Mouse (Mus musculus): ENCODE measurements around the gene Abr. TPM values are rescaled to one million over a fixed set of nuclear protein-coding genes. Genes with fewer than 3 reads are reported as not detected.
A peak's percentile ranks its signal among the peaks of the same experiment; 100 is the strongest.

The Abr gene
- polyA plus RNA-seq, 1 experiment from 2014 or later: 25.8 TPM

DNA sequence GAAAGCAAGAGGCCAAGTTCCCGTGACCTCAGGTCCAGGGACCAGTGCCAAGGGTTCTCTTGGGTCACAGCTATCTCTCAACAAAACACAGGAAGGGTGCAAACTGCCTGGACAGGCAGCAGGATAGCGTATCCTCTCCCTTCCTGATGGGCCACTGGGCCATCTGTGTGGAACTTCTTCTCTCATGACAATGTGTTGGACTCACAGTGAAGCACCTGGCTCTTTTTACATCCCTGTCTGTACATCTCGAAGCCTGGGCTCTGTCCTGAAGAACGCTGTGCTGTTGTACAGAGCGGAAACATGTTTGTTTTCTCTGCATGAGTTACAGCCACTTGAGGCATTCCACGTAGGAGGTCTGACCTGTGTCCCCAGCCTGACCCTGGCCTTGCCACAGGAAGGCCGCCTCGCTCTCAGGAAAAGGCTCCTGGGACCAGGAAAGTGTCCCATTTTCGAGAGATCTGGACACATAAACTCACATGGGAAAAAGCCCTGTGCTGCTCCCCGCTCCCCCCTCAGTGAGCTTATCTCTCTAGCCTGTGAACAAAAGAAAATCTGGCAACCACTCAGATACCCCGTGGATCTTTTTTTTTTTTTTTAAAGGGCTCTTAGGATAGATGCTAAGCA lies 242.1 kb downstream of the Abr start:
- ATAC-seq (ENCODE audit: insufficient number of reproducible peaks, insufficient read depth, low FRiP score, low read depth): peak; percentile 52; the same call in 1 of the 2 replicates
- Histone ChIP-seq H3K27me3 (ENCODE audit: control insufficient read depth, insufficient read depth, low read length) (no peaks in the 10 kb centered on the region), H3K36me3 (ENCODE audit: control insufficient read depth, insufficient read depth, low read length) (no peaks in the 10 kb centered on the region), H3K27ac (replicated peaks in 1 of 2; ENCODE audit: control insufficient read depth in 1 of 2, insufficient read depth in 1 of 2, low read depth in 2 of 2, low read length in 2 of 2) (peak overlapping the region; percentile 68 to 70), H3K4me1 (ENCODE audit: control insufficient read depth in 2 of 2, insufficient read depth in 2 of 2, low read length in 2 of 2) (peaks cover 17 to 32% of the 10 kb centered on the region in 2 experiments), H3K4me3 (ENCODE audit: control insufficient read depth in 1 of 2, insufficient read depth in 1 of 2, low read depth in 1 of 2, low read length in 2 of 2) (no peak overlapping the region), H3K4me2 (ENCODE audit: low read length) (peak overlapping the region; percentile 21; the same call in 1 of the 2 replicates), H3K9ac (ENCODE audit: low read length) (peak overlapping the region; percentile 36; the same call in 1 of the 2 replicates), H3K9me3 (ENCODE audit: control insufficient read depth, low read length) (no peaks in the 10 kb centered on the region)
- 21% methylated on average over 11 of the region's 11 CpGs for WGBS

GRCm38 (mm10) chr11:76376425-76376824 lies 245.7 kb downstream of the Abr start:
- H3K4me1 ChIP-seq (ENCODE audit: control insufficient read depth in 2 of 2, insufficient read depth in 2 of 2, low read length in 2 of 2): peaks cover 43 to 61% of the 10 kb centered on the region in 2 experiments
- H3K36me3 ChIP-seq (ENCODE audit: control insufficient read depth, insufficient read depth, low read length): no peaks in the 10 kb centered on the region
- H3K4me2 ChIP-seq (ENCODE audit: low read length): no peak overlapping the region
- H3K9ac ChIP-seq (ENCODE audit: low read length): no peak overlapping the region
- no peak overlapping the region for H3K4me3 ChIP-seq (ENCODE audit: control insufficient read depth in 1 of 2, insufficient read depth in 1 of 2, low read depth in 1 of 2, low read length in 2 of 2)
- WGBS: 94% methylated on average over 3 of the region's 3 CpGs
- no peak for ATAC-seq (ENCODE audit: insufficient number of reproducible peaks, insufficient read depth, low FRiP score, low read depth)
- no peak overlapping the region for H3K27ac ChIP-seq (replicated peaks in 1 of 2; ENCODE audit: control insufficient read depth in 1 of 2, insufficient read depth in 1 of 2, low read depth in 2 of 2, low read length in 2 of 2)
- H3K9me3 ChIP-seq (ENCODE audit: control insufficient read depth, low read length): no peaks in the 10 kb centered on the region
- no peaks in the 10 kb centered on the region for H3K27me3 ChIP-seq (ENCODE audit: control insufficient read depth, insufficient read depth, low read length)

DNA sequence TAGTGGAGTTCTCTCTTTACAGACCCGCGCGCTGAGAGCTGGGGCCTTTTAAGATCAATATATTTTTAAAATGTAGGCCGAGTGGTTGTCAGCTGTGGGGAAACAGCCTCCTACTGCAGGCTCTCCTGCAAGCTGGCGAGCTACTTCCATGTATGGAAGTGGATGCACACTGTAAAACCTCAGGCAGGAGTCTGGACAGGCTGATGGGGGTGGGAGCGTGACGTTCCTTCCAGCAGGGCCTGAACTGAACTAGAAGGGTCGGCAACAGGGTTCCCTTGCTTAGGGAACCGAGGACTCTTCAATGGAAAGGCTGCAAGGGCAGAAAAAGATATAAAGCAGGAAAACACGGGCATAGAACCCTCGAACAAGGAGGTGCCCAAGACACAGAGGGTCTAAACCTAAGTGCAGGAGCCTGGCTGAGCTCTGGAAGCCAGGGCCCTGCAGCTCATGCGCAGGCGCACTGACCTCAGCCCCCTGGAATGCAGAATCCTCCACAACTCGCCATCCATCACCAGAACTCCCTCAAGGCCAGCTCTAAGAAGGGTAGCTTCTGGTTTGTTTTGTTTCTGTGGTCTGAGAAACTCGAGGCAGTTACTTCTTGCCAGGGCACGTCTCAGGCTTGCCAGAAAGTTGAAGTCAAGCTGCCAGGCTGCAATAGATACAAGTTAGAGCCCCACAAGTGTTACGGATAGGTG lies 247.5 kb downstream of the Abr start:
- Histone ChIP-seq H3K4me2 (ENCODE audit: low read length) (peak overlapping the region; percentile 51), H3K27me3 (ENCODE audit: control insufficient read depth, insufficient read depth, low read length) (no peaks in the 10 kb centered on the region), H3K4me3 (ENCODE audit: control insufficient read depth in 1 of 2, insufficient read depth in 1 of 2, low read depth in 1 of 2, low read length in 2 of 2) (no peak overlapping the region), H3K4me1 (ENCODE audit: control insufficient read depth in 2 of 2, insufficient read depth in 2 of 2, low read length in 2 of 2) (peaks cover 39 to 47% of the 10 kb centered on the region in 2 experiments), H3K9ac (ENCODE audit: low read length) (peak overlapping the region; percentile 54), H3K36me3 (ENCODE audit: control insufficient read depth, insufficient read depth, low read length) (no peaks in the 10 kb centered on the region), H3K27ac (replicated peaks in 1 of 2; ENCODE audit: control insufficient read depth in 1 of 2, insufficient read depth in 1 of 2, low read depth in 2 of 2, low read length in 2 of 2) (peak overlapping the region; percentile 94 to 99), H3K9me3 (ENCODE audit: control insufficient read depth, low read length) (no peaks in the 10 kb centered on the region)
- WGBS: 10% methylated on average over 17 of the region's 17 CpGs
- ATAC-seq (ENCODE audit: insufficient number of reproducible peaks, insufficient read depth, low FRiP score, low read depth): peak; percentile 82

- peaks cover 39 to 44% of the 10 kb centered on the region in 2 experiments for H3K4me1 ChIP-seq (ENCODE audit: control insufficient read depth in 2 of 2, insufficient read depth in 2 of 2, low read length in 2 of 2)
- no peak overlapping the region for H3K4me3 ChIP-seq (ENCODE audit: control insufficient read depth in 1 of 2, insufficient read depth in 1 of 2, low read depth in 1 of 2, low read length in 2 of 2)
- H3K27ac ChIP-seq (replicated peaks in 1 of 2; ENCODE audit: control insufficient read depth in 1 of 2, insufficient read depth in 1 of 2, low read depth in 2 of 2, low read length in 2 of 2): peak overlapping the region; percentile 42; a peak in 2 of 4 replicates
- H3K9me3 ChIP-seq (ENCODE audit: control insufficient read depth, low read length): no peaks in the 10 kb centered on the region
- no peaks in the 10 kb centered on the region for H3K27me3 ChIP-seq (ENCODE audit: control insufficient read depth, insufficient read depth, low read length)
- ATAC-seq (ENCODE audit: insufficient number of reproducible peaks, insufficient read depth, low FRiP score, low read depth): no peak
- H3K36me3 ChIP-seq (ENCODE audit: control insufficient read depth, insufficient read depth, low read length): no peaks in the 10 kb centered on the region
- no peak overlapping the region for H3K9ac ChIP-seq (ENCODE audit: low read length)
- WGBS: 35% methylated on average over 6 of the region's 6 CpGs
- no peak overlapping the region for H3K4me2 ChIP-seq (ENCODE audit: low read length)
These were observed 249.6 kb downstream of the Abr start for GRCm38 (mm10) chr11:76372534-76372933.

DNA sequence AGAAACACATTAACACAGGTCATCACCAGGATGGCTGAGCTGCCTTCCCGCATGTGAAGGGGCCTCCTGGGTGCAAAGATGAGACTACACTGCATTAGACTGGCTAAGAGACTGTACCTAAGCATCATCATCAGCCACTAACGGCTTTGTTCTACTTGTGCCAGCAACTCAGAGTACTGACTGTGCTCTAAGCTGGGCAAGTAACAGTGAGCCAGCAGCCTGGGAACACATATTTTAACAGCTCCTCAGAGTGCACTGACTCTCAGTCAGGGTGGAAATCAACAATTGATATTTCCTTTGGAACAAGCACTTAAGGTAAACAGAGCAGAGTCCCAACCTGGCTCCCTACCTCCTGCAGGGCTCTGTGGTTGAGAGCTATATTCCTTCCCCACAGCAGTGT lies 250.0 kb downstream of the Abr start:
- Histone ChIP-seq H3K4me2 (ENCODE audit: low read length) (no peak overlapping the region), H3K4me1 (ENCODE audit: control insufficient read depth in 2 of 2, insufficient read depth in 2 of 2, low read length in 2 of 2) (peaks cover 39 to 44% of the 10 kb centered on the region in 2 experiments), H3K4me3 (ENCODE audit: control insufficient read depth in 1 of 2, insufficient read depth in 1 of 2, low read depth in 1 of 2, low read length in 2 of 2) (no peak overlapping the region), H3K9ac (ENCODE audit: low read length) (no peak overlapping the region), H3K36me3 (ENCODE audit: control insufficient read depth, insufficient read depth, low read length) (no peaks in the 10 kb centered on the region), H3K27me3 (ENCODE audit: control insufficient read depth, insufficient read depth, low read length) (no peaks in the 10 kb centered on the region), H3K9me3 (ENCODE audit: control insufficient read depth, low read length) (no peaks in the 10 kb centered on the region), H3K27ac (replicated peaks in 1 of 2; ENCODE audit: control insufficient read depth in 1 of 2, insufficient read depth in 1 of 2, low read depth in 2 of 2, low read length in 2 of 2) (peak overlapping the region in 1 of 2 experiments; percentile 42; a peak in 2 of 4 replicates)
- ATAC-seq (ENCODE audit: insufficient number of reproducible peaks, insufficient read depth, low FRiP score, low read depth): no peak
- WGBS: 48% methylated on average over 2 of the region's 2 CpGs

DNA sequence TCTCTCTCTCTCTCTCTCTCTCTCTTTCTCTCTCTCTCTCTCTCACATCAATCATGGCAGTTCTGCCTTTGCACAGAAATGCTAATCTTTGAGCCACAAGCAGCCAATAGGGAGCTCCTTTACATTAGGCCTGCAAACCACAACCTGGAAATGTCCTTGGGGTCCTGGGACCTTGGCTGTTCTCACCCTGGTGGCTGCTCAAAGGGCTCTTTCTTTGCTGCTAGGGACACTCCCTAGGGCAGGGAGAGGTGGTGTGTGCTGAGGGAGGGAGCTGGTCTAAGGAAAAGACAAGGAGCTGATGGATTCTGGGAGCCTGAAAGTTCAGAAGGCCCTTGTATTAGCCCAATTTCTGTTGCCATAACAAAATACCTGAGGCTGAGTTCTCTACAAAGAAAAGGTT lies 251.6 kb downstream of the Abr start:
- Histone ChIP-seq H3K4me3 (ENCODE audit: control insufficient read depth in 1 of 2, insufficient read depth in 1 of 2, low read depth in 1 of 2, low read length in 2 of 2) (no peak overlapping the region), H3K4me1 (ENCODE audit: control insufficient read depth in 2 of 2, insufficient read depth in 2 of 2, low read length in 2 of 2) (peaks cover 35 to 42% of the 10 kb centered on the region in 2 experiments), H3K9ac (ENCODE audit: low read length) (no peak overlapping the region), H3K27me3 (ENCODE audit: control insufficient read depth, insufficient read depth, low read length) (no peaks in the 10 kb centered on the region), H3K9me3 (ENCODE audit: control insufficient read depth, low read length) (no peaks in the 10 kb centered on the region), H3K4me2 (ENCODE audit: low read length) (no peak overlapping the region), H3K36me3 (ENCODE audit: control insufficient read depth, insufficient read depth, low read length) (0 out of 2 replicates have a peak, but pooled peaks cover 4% of the 10 kb centered on the region), H3K27ac (replicated peaks in 1 of 2; ENCODE audit: control insufficient read depth in 1 of 2, insufficient read depth in 1 of 2, low read depth in 2 of 2, low read length in 2 of 2) (no peak overlapping the region)
- no peak for ATAC-seq (ENCODE audit: insufficient number of reproducible peaks, insufficient read depth, low FRiP score, low read depth)
